Mouse (Mus musculus) stomach, postnatal 0 days (tissue): ENCODE results near the gene Edrf1.

Experiments used
- CTCF ChIP-seq: IDR thresholded peaks from 2 replicates; pipeline ENCODE4 v1.5.1; 2016; ENCODE audit warnings: antibody characterized with exemption, low read depth, mild to moderate bottlenecking, moderate library complexity
- EP300 ChIP-seq: optimal IDR thresholded peaks from 2 replicates; pipeline ENCODE3; 2016; ENCODE audit warnings: antibody characterized with exemption

- TF ChIP-seq CTCF (no peak), EP300 (no peak)
Measured at GRCm38 (mm10) chr7:133645716-133646115, 8.4 kb downstream of the Edrf1 start.
